14 mouse cellular contexts compared by ENCODE assay signal in the genomic region with DNA sequence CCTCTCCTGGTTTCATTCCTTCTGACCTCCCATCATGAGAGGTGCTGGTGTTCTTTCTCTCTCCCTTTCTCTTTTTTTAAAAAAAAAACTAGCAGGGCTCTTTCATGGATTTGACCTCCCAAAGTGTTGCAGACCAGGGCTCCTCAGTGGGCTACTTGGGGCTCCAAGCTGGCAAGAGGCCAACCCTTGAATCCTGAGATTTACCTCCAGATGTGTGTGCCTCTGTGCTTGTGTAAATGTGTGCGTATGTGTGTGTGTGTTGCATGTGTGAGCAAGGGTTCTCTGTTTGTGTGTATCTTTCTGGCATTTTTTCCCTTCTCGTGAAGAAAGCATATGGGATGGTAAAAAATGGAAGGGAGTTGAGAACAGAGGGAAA.
DNase-seq lines count a peak whose midpoint lies in the region; ATAC-seq and TF ChIP-seq lines count a peak whose summit lies in the region.
"Had no signal": no experiment of that assay in that cellular context is flagged by ENCODE, and none has a peak within 500 bp of the region (broad histone marks: within the 10 kb centered on the region; RNA-seq: fewer than 3 reads in every experiment).

No protein-coding gene starts in this region.

- H3K4me3 ChIP-seq in heart, embryonic 10.5 days = no peak overlapping the region; the same call in 1 of the 2 replicates
- no peak overlapping the region for H3K4me3 ChIP-seq in lung, embryonic 16.5 days (ENCODE audit: low read length)
- no peak overlapping the region for H3K4me3 ChIP-seq in lung, adult 2 months (replicated peaks; ENCODE audit: extremely low read depth, low read depth, low read length)
- no peak overlapping the region for H3K4me3 ChIP-seq in hindbrain, embryonic 13.5 days
- no peak overlapping the region for H3K4me3 ChIP-seq in neural tube, embryonic 13.5 days
- H3K4me3 ChIP-seq: layer of hippocampus, adult 2 months; liver, embryonic 12.5 days had no signal

- H3K9ac ChIP-seq in lung, embryonic 16.5 days (ENCODE audit: low read length) = 0 out of 2 replicates have a peak overlapping the region, but pooled peaks have one; percentile 2
- no peak overlapping the region for H3K9ac ChIP-seq in hindbrain, embryonic 13.5 days
- no peak overlapping the region for H3K9ac ChIP-seq in neural tube, embryonic 13.5 days
- H3K9ac ChIP-seq: liver, embryonic 12.5 days had no signal

- intact Hi-C loops in heart, postnatal 10 days (cut with DNase I) = no loop called here

- peak overlapping the region; percentile 84 for H3K27ac ChIP-seq in heart, embryonic 10.5 days
- H3K27ac ChIP-seq in lung, embryonic 16.5 days (ENCODE audit: low read length) = peak overlapping the region; percentile 26; the same call in 1 of the 2 replicates
- H3K27ac ChIP-seq in hindbrain, embryonic 13.5 days = peak overlapping the region; percentile 75; the same call in 1 of the 2 replicates
- H3K27ac ChIP-seq in neural tube, embryonic 13.5 days (replicated peaks) = 0 out of 2 replicates have a peak overlapping the region, but pooled peaks have one; percentile 68
- H3K27ac ChIP-seq: layer of hippocampus, adult 2 months; liver, embryonic 12.5 days had no signal

- H3K4me2 ChIP-seq in lung, embryonic 16.5 days (ENCODE audit: low read depth, low read length) = no peak overlapping the region
- no peak overlapping the region for H3K4me2 ChIP-seq in hindbrain, embryonic 13.5 days
- no peak overlapping the region for H3K4me2 ChIP-seq in neural tube, embryonic 13.5 days
- H3K4me2 ChIP-seq: liver, embryonic 12.5 days had no signal

- H3K36me3 ChIP-seq in heart, embryonic 10.5 days = no peaks in the 10 kb centered on the region
- no peaks in the 10 kb centered on the region for H3K36me3 ChIP-seq in lung, embryonic 16.5 days (ENCODE audit: control insufficient read depth, insufficient read depth, low read length)
- H3K36me3 ChIP-seq in hindbrain, embryonic 13.5 days = no peaks in the 10 kb centered on the region
- no peaks in the 10 kb centered on the region for H3K36me3 ChIP-seq in neural tube, embryonic 13.5 days
- H3K36me3 ChIP-seq: G1E; liver, embryonic 12.5 days had no signal

- no peak for TF ChIP-seq CTCF in lung, adult 2 months (IDR thresholded peaks at IDR 0.05; ENCODE audit: insufficient read depth, low read length)

- H3K4me1 ChIP-seq in heart, embryonic 10.5 days = peaks cover 35% of the 10 kb centered on the region
- peaks cover 17% of the 10 kb centered on the region for H3K4me1 ChIP-seq in lung, embryonic 16.5 days (replicated peaks; ENCODE audit: control insufficient read depth, insufficient read depth, low read length)
- H3K4me1 ChIP-seq in lung, adult 2 months (ENCODE audit: control insufficient read depth, insufficient read depth, low read length) = no peaks in the 10 kb centered on the region
- H3K4me1 ChIP-seq in hindbrain, embryonic 13.5 days (replicated peaks) = peaks cover 11% of the 10 kb centered on the region
- H3K4me1 ChIP-seq in neural tube, embryonic 13.5 days (replicated peaks) = peaks cover 13% of the 10 kb centered on the region
- H3K4me1 ChIP-seq: liver, embryonic 12.5 days had no signal

- WGBS in heart, embryonic 10.5 days = 70% methylated on average over 2 of the region's 2 CpGs
- 35% methylated on average over 2 of the region's 2 CpGs for WGBS in lung, embryonic 16.5 days
- WGBS in lung, adult 2 months = 76% methylated on average over 2 of the region's 2 CpGs
- 65% methylated on average over 2 of the region's 2 CpGs for WGBS in hindbrain, embryonic 13.5 days
- WGBS in neural tube, embryonic 13.5 days = 65% methylated on average over 2 of the region's 2 CpGs

- H3K9me3 ChIP-seq in heart, embryonic 10.5 days = no peaks in the 10 kb centered on the region
- H3K9me3 ChIP-seq in lung, embryonic 16.5 days (ENCODE audit: control insufficient read depth, low read length) = no peaks in the 10 kb centered on the region
- H3K9me3 ChIP-seq in hindbrain, embryonic 13.5 days = no peaks in the 10 kb centered on the region
- no peaks in the 10 kb centered on the region for H3K9me3 ChIP-seq in neural tube, embryonic 13.5 days
- H3K9me3 ChIP-seq: liver, embryonic 12.5 days had no signal

- no peaks in the 10 kb centered on the region for H3K27me3 ChIP-seq in heart, embryonic 10.5 days (ENCODE audit: insufficient read depth, poor library complexity, severe bottlenecking)
- H3K27me3 ChIP-seq in lung, embryonic 16.5 days (ENCODE audit: control insufficient read depth, insufficient read depth, low read depth, low read length) = no peaks in the 10 kb centered on the region
- no peaks in the 10 kb centered on the region for H3K27me3 ChIP-seq in hindbrain, embryonic 13.5 days
- no peaks in the 10 kb centered on the region for H3K27me3 ChIP-seq in neural tube, embryonic 13.5 days
- H3K27me3 ChIP-seq: liver, embryonic 12.5 days had no signal

- no peak; the same call in 1 of the 2 replicates for ATAC-seq in lung, embryonic 16.5 days (ENCODE audit: low read depth)
- no peak for ATAC-seq in hindbrain, embryonic 13.5 days (ENCODE audit: low FRiP score)
- ATAC-seq in neural tube, embryonic 13.5 days (ENCODE audit: low read depth) = no peak
- ATAC-seq: liver, embryonic 12.5 days had no signal

- no peak for DNase-seq in heart, embryonic 10.5 days (ENCODE audit: low spot score)
- DNase-seq in heart, postnatal 10 days = no peak
- no peak for DNase-seq in lung, adult 2 months
- DNase-seq in spleen, adult 12 weeks (ENCODE audit: low spot score) = no peak
- no peak for DNase-seq in gastrocnemius, adult 18-20 months (ENCODE audit: low spot score)
- DNase-seq: cerebellum, postnatal 36 days; kidney, adult 11 months; thymus, postnatal 25 days had no signal

- TF ChIP-seq POLR2A in lung, adult 2 months (IDR thresholded peaks at IDR 0.05; ENCODE audit: borderline replicate concordance, extremely low read depth, low read depth, low read length) = no peak

Comparison
In these comparisons a context has a peak if more than half of its experiments do, and no peak if none do; other contexts are left out.
1. H3K27ac ChIP-seq: peak in every context shown above with its lines; median percentile 84 in heart, embryonic 10.5 days; 75 in hindbrain, embryonic 13.5 days; 68 in neural tube, embryonic 13.5 days; 26 in lung, embryonic 16.5 days.